Mouse (Mus musculus) spleen, adult 10 weeks (tissue): ENCODE data around the gene Mtrr. TPM values are rescaled to one million over a fixed set of nuclear protein-coding genes. Genes with fewer than 3 reads are reported as not detected.

Experiments
- polyA plus RNA-seq: library from polyadenylated mRNA; stranded (reverse); fragments of 350-450 nt; fragmentation: Illumina TruSeq; extraction: RNeasy Lipid Tissue Mini Kit (QIAGEN cat#74804); gene quantifications from one replicate; pipeline ENCODE4 v1.2.3, GENCODE M21; 2015; ENCODE audit warnings: low replicate concordance; ENCODE audit not compliant: insufficient read depth

Gene Mtrr
- 18.5 TPM for polyA plus RNA-seq

DNA sequence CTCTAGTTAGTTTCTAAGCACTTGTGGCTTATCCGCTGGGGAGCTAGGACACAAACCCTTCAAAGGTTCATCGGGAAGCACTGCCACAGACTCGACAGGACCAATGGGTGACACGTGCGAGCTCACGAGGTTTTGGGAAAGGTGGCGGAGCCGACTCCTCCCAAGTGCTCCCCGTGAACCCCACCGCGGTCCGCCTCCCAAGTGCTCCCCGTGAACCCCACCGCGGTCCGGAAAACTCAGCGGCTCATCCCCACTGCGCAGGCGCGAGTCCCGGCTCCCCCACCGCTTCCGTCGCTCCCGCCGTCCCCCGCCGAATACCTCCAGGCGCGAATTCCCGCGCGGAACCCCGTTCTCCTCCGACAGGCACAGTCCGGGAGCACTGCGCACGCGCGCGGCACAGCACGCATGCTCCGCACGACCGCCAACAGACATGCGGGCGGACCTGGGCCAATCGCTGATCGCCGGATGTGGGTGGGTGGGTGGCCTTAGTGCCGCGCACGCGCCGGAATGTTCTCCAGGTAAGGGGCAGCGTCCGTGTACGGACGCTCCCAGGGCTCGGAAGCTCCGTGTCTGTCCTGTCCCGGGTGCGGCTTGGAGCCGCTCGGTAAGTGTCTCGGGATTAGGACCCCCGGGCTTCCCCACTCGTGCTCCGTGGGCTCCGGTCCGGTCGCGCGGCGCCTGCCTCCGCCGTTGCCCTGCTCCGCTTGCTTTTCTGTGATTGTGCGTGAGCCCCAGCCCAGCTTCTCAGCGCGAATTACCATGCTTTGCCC is at the start of gene Mtrr, which contains the start of gene Fastkd3:
Mtrr (minus strand) TSS at position 403 of the 770 bp plus-strand sequence.
Fastkd3 (plus strand) TSS at position 488 of the 770 bp plus-strand sequence.

DNA sequence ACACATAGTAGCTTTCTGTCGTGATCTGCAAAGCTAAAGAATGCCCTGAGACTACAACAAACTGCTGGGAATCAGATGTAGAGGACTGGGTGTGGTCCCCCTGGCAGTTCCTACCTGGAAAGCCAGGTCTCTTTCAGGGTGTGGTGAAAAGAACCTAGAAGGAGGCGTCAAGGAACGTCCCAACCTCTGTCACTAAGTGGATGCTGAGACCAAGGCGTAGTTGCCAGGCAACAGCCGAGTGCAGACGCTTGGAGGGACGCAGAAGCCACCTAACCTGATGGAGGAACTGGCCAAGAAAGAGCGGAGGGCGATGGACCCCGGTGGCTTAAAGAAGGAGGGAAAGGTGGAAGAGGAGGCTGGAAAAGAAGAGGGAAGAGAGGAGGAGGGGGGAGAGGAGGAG is 15.2 kb upstream of the Mtrr start, which contains the start of gene 1700001L19Rik:
1700001L19Rik (plus strand) TSS at position 223 of the 400 bp plus-strand sequence.

Other genes with a start within 250 kb of the Mtrr start
- 16.3 TPM for gene Fastkd3, start 85 bp upstream of the Mtrr start, polyA plus RNA-seq
- gene 1700001L19Rik, start 15.3 kb upstream of the Mtrr start, polyA plus RNA-seq = not detected